Mouse (Mus musculus) brain, adult 2 months (tissue): ENCODE results near the gene Otogl.
A peak's percentile ranks its signal among the peaks of the same experiment; 100 is the strongest.
"Not testable (repeated sequence)": the region's sequence is repeated elsewhere in the genome, so short reads cannot be mapped to it uniquely, and the experiment has no call there.

Experiments used
- DNase-seq: peaks from one replicate; pipeline ENCODE4 v3.0.0; 2011; ENCODE audit warnings: low read depth, low spot score

The Otogl gene

DNA sequence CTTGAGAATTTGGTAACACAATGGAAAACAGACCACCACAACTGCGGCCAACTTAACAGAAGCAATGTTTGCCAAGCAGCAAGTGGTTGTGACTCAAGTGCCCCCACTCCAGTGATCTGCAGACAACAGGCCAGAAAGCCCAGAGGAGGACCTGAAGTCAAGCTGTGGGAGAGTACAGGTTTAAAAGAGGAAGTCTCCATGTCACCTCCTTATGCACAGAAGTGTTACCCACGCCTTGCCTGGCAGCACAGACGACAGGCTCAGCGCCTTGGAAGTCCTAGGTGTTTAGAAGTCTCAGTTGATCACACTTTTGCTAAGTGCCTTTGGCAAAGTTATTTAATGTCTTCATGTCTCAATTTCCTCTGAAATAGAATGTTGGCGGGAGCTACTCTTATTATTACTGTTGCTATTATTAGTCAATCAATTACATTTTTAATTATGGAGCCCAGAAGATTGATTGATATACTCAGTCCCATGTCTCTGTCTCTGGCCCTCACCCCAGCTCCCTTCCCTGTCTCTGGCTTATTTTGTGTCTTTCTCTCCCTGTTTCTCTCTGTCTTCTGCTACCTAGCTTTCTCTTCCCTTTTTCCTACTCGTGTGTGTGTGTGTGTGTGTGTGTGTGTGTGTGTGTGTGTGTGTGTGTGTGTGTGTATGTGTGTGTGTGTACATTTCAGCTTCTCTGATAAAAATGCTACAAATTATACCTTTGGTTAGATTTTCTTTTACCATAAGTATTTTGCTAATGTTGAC is 101.1 kb downstream of the Otogl start:
- no peak for DNase-seq

DNA sequence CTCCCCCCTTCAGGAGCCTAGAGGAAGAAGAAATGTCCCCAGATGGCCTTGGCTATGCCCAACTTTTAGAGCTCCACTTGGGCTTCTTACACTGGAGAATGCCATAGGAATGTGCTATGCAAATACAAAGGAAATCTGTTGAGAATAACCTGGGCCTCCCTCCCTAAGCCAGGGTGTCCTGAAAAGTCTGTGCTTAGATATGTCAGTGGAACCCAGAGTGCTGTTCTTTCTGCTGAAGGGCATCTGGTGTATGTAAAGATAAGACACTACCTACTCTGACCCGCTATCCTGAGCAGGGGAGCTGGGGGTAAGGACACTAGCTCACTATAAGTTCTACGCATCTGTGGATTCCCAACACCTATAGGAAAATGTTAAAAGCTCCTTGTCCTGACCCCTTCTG is 106.7 kb downstream of the Otogl start:
- DNase-seq, result no peak

DNA sequence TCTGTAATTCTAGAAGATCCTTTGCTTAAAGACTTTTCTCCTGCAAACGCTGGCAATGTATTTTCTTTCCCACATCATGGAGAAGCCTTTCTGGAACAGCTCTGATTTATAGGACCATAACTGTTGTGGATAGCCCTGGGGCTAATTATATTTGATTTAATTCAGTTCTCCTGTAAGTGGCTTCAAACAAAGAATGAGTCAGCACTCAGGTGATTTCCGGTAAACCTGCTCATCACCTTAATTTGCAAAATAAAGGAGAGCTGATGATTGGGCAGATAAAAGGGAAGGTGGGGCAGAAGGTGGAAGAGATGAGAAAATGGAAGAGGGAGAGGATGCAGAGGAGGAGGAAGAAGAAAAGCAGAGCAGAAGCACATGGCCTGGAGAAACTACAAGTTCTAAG is 107.6 kb downstream of the Otogl start:
- DNase-seq, result not testable (repeated sequence)

DNA sequence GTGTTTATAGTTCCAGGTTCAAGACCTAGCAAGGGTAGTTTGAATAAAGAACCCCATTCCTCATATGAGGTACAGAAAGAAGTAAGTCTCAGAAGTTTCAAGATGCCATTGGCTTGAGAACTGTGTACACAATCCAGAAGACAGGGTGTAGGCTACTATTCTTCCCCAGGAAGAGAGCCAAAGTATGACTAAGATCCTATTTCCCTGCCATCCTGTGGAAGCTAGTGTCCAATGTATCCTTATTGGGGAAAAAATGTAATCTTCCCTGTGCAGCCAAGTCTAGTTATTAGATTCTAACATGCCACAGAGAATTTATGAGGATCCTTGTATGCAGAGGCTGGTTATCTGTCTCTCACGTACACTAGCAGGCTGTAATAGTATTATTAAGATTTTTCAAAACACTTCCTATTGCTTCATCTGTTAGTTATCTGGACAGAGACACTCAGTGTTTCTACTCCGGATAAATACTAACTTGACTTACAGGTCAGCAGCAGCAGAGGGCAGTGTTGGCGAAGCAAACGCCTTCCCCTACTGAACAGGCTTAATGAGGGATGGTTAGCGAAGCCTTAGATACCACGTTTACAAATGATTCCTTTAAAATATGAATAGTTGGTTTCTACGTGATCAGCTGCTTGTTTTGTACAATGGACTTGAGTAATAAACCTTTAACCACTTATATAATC is 112.1 kb downstream of the Otogl start:
- DNase-seq, result peak; percentile 76

DNA sequence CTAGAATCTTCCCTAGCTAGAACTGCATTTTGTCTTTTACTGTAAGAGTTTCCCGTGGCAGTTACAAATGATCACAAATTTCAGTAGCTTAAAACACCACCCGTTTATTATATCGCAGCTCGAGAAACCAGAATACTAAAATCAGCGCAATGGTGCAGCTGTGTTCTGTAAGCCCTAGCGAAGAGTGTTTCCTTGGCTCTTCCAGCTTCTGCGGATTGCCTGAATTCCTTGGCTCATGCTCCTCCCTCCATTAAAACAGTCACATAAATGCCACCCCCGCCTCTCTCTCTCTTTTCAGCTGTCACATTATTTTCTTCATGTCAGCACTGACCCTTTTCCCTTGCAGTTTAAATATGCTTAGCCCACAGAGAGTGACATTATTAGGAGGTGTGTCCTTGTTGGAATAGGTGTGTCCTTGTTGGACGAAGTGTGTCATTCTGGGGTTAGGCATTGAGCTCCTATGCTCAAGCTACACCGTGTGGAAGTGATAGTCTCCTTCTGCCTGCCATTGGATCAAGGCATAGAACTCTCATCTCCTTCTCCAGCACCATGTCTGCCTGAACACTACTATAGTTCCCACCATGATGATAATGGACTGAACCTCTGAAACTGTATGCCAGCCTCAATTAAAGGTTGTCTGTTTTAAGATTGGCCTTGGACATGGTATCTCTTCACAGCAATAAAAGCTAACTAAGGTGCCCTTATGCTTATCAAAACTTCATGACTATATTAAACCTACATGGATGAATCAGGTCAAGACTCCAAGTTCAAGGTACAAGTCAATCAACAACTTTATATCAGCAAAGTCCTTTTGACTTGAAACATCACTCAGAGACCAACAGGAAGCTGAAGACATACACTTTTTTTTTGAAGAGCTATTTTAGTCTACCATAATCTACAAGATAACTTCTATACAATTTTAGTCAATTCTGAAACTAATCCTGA is 116.8 kb downstream of the Otogl start:
- no peak for DNase-seq

GRCm38 (mm10) chr10:107792491-107792890 is 119.4 kb downstream of the Otogl start:
- no peak for DNase-seq

- DNase-seq, result no peak
Observed at GRCm38 (mm10) chr10:107779548-107779947, 132.4 kb downstream of the Otogl start.

DNA sequence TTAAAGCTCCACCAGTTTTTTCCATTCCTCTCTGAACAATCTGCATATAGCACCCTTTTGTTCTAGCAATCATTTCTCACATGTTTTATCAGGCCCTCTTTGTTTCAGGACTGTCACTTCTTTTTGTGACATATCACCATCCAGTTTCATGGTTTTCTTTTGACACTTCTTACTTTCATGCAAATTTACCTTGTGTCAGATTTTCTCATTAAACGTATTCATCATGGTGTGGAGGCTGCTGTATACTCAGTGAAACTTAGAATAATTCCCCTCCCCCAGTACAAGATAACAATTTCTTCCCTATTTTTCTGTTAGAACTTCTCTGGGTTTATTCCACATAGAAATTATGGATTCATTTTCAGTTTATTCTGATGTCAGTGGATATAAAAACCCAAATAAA is 152.3 kb downstream of the Otogl start:
- no peak for DNase-seq

GRCm38 (mm10) chr10:107753471-107753870 is 158.5 kb downstream of the Otogl start:
- DNase-seq, result no peak

GRCm38 (mm10) chr10:107752351-107753143 is 159.4 kb downstream of the Otogl start:
- peak; percentile 88 for DNase-seq

DNA sequence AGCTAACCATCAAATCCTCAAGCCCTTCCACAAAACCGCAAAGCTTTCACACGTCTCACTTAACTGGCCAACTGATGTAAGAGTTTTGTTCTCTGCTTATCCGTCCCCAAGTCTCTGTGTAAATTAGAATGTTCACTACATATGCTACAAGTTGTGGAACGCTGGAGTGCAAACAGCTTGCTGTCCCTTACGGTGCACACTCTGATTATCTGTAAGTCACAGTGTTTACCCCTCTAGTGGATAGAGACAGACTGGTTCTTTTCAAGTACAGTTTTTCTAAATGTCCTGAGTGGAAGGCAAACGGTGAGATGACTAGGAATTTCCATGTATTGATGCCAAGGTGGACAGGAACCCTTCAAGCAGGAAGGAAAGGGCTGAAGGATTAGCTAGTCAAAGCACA is 160.0 kb downstream of the Otogl start:
- DNase-seq, result peak; percentile 23

DNA sequence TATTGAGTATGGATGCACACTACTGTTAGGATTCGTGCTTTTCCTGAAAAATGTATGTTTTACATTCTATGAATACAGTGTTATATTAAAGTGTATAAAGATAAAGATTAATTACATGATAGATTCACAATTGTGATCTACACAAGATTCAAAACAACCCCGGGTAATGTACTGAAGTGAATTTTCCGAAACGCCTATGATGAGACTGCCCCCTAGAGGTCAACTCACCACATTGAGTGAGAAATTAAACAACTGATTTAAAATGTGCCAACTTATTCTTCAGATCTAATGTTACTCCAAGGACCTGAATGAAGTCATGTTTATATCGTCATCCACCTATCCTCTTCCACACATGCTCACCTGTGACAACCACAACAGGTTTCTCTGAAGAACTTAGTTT is 164.4 kb downstream of the Otogl start:
- DNase-seq, result peak; percentile 68

- DNase-seq, result no peak
Observed at GRCm38 (mm10) chr10:107746717-107747116, 165.2 kb downstream of the Otogl start.

DNA sequence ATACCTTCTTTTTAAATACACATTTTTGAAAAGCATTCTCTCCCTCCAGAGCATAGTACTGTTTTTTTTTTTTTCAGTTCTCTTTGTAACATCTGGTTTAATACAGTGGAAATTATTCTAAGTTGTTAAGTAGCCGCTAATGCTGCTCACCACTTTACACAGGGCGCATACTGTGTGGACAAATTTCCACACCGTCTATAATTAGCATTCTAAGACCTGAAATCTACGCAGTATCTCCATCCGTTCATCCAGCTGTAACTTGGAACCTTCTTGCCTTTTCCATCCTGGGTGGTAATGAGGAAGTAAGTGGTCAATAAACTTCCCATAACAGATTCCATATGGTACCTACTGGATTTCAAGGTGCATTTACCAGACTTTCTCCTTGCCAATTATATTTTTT is 172.1 kb downstream of the Otogl start:
- DNase-seq, result no peak

GRCm38 (mm10) chr10:107737743-107738142 is 174.2 kb downstream of the Otogl start:
- peak; percentile 19 for DNase-seq

DNA sequence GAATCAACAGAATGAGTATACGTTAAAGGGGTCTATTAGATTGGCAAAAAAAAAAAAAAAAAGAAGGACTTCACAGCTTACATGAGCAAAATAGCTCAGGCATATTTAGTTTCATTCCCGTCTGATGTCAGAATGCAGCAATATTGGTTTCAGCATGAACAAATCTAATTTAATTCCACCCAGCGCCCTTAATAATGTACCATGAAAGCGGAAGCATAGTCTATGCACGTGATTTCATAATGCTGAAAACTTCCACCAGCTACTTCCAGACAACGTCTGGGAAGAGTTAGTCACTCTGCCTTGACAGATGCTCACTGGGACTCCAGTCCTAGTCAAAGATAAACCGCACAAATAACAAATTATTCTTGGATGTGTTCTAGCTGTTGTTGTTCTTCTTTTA is 176.5 kb downstream of the Otogl start:
- DNase-seq, result peak; percentile 41

DNA sequence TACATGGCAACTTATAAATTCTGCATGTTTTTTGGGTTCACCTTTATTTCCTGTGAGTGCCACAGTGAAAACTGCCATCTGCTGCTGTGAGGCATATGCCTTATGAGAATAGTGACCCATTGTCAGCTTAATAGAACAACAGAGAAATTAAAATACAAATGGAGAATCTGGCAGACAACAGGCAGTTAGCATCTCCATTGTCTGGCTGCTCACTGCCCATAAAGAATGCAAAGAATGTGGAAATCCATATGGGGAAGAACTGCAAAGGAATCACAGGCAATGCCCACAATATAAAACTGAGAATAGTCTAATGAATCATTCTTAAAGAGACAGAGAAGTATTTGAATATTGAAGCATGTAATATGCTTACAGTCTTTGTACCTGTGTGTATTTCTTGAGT is 177.6 kb downstream of the Otogl start:
- DNase-seq, result no peak

DNA sequence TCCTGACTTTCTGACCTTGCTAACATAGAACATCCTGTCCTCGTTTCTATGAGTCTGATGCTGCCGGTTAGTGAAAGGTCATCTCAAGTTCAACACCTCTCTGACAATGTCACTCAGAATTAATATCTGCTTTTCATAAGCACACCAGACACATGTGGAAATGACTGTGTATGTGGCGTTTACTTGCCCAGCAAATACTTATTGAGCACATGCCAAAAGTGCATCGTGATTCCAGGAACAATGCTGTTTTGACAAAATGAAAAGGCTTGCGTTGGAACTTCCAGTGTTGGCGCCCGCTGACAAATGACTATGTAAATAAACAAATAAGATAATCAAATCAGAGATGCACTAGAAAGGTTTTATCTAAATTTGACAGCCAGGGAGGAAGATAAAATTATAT is 186.3 kb downstream of the Otogl start:
- no peak for DNase-seq

DNA sequence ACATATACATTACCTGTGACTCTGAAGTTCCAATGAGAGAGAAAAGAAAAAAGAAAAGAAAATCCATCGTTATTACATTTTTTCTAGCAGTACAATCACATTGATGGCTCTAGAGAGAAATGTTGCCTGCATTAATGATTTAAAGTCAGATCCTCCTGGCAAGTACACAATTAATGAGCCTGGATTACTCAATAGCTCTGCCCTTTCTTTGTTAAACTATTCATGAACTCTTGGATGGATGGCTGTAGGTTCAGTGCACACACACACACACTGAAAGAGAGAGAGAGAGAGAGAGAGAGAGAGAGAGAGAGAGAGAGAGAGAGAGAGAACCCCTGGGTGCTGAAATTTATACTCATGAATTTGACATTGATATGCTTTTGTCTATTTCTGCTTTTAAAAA is 192.1 kb downstream of the Otogl start, which contains the start of gene Ptprq:
Gene Ptprq, minus strand, starts transcription at position 246 of the 400 bp plus-strand sequence.
- DNase-seq, result no peak
